Mouse (Mus musculus) MEL-GATA-1-ER (cell line): Measurements from ENCODE around the gene Mpdz.

Experiments used
- DNase-seq: peaks from one replicate; pipeline ENCODE4 v3.0.0-alpha.2; 2012; ENCODE audit warnings: low read depth; ENCODE audit errors: extremely low read depth

The Mpdz gene

DNA sequence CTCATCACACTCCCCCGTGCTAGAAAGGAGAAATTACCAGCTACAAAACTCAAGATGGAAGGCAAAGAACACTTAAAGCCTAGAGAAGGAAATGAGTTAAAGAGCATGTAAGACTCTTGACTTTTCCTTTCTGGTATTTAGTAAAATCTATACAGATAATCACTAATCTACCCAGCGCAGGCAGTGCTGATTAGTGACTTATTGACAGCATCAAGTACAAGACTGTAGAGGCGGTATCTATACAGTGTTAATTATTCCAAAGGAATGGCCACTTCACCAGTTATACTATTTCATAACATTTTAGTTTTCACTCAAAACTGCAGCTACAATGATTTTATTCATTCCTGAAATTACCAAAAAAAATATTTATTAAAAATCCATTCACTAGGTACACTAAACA, 49.7 kb downstream of the Mpdz start:
- no peak for DNase-seq

DNA sequence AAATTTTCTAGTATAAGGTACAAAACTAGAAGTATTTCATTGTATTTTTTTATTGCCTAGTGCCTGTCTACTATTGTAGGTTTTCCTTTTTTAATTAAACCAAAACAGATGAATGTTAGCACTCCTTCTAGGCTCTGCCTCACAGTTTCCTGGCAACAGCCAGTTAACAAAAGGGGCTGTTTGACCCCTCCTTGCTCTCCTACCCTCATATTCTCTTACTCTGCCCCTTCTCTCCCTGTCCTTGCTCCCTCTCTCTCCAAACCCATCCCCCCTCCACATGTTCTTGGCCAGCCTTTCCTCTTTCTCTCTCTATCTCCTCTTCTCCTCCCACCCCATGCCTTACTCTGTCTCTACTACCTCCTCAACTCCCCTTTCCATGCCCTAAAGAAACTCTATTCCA, 53.4 kb downstream of the Mpdz start:
- DNase-seq, result no peak

DNA sequence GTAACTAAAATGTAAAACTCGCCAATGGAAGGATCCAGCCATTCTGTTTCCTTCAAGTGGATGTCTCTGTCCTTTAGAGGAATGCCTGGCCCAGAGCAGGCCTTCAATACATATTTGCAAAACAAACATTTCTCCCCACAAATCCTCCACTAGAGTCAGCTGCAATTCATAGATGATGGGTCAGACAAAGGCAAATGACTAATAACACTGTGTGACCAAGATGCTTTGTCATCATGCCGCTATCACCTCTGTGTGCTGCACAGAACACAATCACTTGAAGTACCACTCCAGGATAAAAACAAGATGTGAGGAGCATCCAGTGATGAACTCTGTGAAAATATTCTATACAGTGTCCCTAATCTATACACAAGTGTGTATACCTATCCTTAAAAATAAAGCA, 55.0 kb downstream of the Mpdz start:
- DNase-seq, result no peak

DNA sequence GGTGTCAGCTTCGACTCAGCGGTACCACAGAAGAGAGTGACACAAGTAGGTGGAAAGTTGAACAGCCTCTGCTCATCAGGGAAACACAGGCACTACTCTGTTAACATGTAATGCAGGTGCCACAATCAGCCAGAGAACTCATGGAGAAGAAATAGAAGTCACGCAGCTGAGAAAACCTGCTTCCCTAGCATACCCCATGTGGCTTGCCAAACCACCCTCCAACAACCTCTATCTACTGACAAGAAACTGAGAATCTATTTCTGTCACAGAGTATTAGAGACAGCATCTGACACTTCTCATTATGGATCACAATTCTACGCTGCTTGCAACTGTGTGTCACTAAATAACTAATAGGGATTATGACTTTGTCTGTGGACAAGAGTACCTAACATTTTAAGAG, 70.3 kb downstream of the Mpdz start:
- DNase-seq, result no peak

DNA sequence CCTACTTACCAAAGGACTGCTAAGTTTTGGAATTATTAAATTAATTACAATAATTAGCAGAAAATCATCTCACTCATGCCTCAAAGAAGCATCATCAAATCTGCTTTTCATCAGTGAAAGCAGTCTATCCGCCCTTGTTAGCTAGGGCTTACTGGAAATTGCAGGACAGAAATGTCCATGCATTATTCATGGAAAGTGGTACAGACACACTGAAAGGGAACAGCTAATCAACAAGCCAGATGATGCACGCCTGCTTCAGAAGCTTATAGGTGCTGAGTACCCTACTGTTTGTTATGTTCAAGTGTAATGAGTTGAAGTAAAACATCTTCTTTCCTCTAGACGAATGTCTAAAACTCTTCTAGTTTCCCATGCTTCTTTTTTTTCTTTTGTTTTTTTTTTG, 91.2 kb downstream of the Mpdz start:
- DNase-seq, result no peak

DNA sequence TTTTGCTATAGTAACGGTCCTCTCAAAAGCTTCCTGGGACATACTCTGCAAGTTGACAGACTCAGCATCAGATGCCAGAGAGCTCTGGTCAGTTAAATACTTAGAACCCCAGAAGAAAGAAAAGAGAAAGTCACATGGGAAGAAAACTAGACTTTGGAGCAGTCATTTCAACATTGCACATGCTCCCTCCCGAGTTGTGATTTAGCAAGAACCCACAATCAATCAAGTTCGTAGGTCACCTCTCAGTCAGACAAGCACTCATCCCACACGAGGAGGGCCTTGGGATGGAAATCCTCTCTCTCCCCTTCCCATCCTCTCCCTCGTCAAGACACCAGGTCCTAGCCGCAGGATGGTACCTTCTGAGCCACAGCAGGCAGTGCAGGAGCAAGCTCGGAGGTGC, 94.0 kb downstream of the Mpdz start:
- no peak for DNase-seq

DNA sequence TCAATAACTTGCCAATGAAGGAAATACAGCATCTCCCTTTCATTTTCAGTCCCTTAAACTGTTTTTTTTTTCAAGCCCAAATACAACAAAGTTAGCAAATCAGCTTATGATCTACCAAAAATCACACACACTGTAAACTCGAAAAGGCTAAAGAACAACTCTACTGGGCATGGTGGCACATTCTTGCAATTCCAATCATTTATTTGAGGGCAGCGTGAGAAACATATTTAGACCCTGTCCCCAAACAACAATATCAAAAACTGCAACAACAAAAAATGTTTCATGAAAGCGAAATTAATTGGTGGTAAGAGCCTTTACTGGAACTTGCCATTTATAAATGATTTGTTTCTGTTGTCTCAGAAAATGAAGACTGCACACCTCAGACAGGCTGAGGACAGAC, 97.5 kb downstream of the Mpdz start:
- no peak for DNase-seq

DNA sequence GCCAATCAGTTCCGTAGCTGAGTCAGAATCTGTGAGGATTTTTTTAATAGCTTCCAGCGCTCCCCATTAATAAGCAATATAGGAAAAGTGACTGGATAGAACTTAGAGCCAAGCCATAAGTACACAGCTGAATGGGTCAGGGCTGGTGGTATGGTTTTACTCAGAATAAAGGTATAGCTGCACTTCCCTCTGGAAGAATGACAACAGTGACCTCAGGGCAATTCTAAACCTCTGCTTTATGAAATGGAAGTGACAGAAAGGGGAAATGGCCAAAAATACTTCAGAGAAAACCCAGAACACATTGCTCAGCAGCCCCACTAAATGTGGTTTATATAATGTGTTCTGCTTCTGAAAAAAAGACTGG, 109.0 kb downstream of the Mpdz start:
- no peak for DNase-seq

DNA sequence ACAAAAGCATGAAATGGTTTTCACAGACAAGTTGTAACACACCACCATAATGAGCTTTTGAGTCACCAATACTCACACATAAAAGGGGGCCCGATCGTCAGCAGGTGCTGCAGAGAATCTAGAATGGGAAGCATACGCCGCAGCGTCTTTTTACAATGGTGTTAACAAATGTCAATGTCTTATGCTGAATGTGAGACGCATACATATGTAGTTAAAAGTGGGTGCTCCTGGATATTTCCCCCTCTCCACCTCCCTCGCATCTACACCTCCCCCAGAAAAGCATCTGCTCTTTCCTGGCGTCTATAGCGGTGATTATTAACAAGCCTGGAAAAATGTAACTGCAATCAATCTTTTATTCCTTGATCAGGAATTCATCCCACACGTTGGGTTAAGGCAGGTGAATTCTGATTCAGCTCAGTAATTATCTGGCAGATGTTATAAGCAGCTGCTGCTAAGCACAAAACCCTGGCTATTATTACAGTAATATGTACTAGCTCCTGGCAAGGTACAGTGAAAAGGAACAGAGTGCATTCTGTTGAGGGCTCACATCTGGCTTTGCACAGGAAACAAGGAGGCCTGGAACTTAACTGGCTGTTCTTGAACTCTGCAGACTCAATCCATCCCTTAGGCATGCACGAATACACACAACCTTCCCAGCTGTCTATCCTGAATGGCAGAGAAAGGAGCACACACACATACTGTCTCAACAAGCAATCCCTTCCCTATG, 109.6 kb downstream of the Mpdz start:
- no peak for DNase-seq

DNA sequence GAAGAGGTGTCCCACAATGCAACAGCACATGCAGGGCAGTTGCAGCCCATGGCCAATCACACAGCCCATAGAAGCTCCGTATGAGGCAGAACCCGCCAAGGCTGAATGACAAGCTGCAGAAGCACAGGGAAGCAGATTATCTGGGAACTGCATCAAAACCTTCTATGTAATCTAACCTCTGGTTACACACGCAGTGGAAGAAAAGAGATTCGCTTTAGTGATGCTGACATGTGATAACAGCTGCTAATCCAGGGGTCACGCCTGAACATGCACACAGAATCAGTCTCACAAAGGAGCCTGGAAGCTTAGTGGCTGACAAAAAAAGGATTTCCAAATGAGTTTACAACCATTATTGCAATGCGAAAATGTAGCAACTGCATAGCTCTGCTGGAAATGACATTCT, 110.2 kb downstream of the Mpdz start:
- no peak for DNase-seq

DNA sequence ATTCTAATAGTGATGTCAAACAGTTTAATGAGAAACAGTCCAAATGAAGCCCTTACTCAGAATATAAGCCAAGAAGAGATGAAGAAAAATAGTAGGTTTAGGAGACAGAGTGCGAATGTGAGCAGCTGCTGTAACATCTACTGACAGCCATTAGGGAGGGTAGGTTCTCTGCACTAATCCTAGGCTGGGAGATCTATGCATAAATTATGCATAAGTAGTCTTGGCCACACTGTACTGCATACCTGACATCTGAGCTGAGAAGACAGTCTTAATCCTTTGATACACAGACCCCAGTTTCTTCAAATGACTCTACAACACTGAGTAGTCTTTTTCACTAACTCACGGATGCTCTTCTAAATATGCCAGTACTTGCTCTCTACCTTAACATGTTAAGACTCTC, 114.9 kb downstream of the Mpdz start:
- DNase-seq, result no peak

DNA sequence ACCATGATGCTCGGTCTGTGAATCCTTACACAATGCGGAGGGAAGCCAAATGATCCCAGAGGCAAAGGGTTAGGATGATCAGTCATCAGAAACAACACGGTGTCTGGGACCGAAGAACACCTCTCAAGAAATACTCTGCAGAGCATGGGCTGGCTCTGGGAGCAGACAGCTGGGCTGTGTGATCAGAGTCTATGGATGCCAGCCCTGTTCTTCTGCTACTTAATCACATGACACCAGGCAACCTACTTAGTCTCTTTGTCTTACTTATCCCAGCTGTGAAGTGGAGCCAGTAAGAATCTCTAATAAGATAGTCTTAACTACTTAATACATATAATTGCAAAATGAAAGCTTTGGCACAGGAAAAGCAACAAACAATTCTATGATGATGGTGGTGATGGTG, 118.8 kb downstream of the Mpdz start:
- DNase-seq, result no peak

DNA sequence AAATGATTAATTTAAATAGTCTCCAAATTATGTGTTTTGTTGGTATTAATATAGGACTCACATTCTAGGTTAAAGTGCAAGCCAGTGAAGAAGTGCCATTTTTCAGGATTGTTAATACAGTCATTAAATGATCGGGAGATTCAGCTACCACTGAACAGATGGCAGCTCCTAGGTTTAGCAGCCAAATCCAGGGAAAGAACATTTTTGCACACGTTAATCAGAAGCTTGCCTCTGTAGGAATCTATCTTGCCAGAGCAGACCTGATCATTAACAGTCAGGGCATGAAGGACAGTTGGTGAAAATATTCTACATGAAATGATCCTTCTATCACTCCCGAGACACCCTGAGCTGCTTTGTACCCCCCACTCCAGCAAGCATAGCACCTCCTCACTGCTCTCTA, 120.4 kb downstream of the Mpdz start:
- DNase-seq, result no peak

DNA sequence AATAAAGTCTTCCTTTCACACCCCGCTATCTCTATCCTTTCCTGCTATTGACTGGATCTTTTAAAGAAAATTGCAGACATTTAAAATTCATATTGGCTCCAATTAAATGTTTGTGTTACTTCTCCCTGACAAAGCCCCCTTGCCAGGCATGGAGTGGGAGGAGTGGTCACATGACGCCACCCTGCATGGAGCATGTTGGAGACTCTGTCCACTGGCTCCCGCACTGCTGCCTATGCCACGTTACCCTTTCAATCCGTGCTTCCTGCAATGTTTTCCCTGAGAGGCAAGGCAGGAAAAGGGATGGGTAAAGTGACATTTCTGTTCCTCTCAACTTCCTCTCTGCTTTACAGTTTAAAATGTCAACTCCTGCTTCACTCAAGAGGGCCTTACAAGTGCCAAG, 128.0 kb downstream of the Mpdz start:
- DNase-seq, result no peak

DNA sequence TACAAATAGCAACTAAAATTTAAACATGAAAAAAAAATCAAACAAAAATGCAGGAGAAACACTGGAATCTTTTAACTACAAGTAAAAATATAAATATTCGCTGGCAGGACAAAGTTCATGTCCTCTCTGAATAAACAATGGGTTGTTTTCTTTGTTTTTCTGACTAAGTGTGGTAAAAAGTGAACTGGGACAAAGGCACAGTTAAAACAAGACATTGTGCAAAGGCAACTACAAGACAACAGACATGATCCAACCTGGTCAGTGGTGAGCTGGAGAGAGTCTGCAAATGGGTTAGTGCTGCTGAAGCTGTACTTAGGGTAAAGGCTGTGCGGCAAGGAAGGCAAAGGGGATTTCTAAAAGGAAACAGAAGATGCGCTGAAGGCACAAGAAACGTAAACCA, 129.4 kb downstream of the Mpdz start:
- DNase-seq, result no peak

DNA sequence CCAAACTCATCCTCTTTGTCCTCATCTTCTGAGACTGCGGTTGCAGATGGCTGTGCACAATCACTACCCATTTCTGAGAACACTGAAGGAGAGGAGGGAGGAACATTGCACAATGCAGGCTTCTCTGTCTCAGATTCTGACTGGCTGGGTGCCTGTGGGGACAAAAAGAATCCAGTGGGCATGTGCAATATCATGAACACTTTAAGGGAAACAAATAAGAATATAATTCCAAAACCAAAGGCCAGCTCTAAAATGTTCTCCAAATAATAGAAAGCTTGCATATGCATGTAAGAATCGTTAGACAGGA, 132.5 kb downstream of the Mpdz start:
- no peak for DNase-seq

DNA sequence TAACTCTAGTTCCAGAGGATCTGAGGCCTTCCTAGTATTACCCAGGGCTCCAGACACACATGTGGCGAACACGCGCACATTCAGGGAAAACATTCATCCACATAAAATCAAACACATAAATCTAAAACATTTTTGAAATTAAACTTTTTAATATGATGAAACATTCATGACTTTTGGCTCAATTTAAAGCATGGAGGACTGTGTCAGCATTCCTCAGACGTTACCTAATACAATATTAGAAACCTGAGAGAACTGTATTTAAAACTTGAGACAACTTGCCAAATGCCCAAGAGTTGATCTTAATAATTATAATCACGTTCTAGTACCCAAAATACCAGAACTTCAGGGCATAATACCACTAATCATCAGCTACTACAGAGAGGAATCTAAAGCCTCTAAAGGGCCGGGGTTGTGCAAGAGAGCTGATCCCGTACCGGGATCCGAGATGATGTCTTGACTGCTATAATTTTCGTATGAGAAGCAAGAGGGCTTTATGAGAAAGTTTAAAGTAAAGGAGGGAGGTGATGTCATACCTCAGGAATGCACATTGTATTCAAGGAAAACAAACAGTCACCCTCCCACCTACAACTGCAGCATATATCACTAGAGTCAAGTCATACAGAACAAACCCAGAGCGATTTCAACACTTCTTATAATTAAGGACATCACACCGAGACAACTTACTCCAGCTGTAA, 133.0 kb downstream of the Mpdz start:
- no peak for DNase-seq

DNA sequence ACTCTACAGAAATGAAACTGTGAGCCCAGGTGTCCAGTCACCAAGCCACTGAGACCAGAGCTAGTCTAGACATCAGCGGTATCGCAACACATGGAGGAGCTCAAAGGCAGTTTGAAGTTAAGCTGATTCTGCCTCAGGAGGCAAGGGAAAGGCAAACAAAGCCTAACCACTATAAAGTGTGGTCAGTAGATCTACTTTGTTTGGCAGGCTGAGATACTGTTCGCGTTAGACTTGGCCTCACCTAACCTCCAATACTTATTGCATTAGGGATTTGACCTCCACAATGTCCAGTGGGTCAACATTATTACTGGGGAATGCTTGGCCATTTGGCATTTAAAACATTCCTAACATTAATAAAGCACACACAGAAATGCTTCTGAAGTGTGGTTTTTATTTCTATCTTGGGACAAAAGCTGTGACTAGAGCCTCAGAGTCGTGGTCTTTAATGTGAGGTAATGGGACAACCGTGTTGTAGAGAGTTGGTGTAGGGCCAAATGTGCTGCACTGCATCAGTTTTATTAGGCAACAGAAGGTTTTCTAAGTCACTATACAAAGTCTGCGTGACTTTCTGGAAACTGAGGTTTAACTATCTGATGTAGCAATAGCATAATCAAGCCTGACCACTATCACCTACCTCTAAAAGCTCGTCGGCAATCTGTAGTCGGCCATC, 134.9 kb downstream of the Mpdz start:
- no peak for DNase-seq

DNA sequence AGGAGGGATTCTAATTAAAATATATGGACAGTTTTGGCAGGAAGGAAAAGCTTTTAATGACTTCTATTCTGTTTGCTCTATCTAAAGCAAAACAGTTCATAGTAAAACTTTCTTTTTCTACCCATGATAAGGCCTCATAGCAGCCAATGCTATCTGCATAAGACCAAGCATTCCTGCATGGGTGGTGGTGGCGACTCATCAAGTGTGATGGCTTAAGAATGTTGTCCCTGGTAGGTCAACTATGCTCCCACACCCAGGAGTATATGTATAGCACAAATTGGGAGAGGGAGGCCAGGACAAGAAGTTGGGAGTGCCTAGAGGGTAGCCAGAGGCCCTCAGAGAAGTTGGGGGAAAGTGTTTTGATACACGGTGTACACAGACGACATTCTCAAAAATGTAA, 140.6 kb downstream of the Mpdz start:
- DNase-seq, result no peak

DNA sequence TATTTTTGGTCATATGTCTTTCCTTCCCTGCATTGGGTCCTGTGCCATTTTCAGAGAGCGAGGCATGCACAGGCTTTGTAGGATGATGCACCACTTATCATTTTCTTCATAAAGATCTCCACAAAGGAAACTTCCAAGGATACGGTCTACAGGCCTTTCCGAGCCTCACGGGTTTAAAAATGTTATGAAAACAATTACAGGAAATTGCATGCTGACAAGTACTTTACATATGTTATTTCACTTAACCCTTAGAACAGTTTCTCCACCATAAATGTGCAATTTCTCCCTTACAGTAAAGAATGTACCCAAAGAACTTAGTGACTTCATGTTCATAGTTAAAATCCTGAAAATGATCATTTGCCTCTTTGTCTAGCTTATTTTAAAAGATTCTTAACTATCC, 144.2 kb downstream of the Mpdz start:
- DNase-seq, result no peak

DNA sequence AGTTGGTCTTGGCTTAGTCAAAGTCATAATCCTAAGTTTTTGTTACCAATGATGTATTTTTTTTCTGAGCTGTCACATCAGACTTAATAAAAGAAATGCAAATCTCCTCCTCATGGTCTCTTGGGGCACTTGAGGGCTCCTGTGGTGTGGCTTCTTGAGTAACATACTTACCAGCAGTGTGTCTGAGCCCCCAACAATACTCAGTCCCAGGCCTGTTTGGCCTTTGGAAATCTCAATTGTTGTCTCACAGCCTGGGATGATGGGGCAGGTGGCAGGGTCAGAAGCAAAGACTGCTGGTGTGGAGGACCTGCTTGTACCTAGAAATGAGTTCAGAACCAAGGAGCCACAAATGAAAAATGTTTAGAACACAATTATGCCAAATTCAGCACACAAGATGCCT, 149.3 kb downstream of the Mpdz start:
- DNase-seq, result no peak

DNA sequence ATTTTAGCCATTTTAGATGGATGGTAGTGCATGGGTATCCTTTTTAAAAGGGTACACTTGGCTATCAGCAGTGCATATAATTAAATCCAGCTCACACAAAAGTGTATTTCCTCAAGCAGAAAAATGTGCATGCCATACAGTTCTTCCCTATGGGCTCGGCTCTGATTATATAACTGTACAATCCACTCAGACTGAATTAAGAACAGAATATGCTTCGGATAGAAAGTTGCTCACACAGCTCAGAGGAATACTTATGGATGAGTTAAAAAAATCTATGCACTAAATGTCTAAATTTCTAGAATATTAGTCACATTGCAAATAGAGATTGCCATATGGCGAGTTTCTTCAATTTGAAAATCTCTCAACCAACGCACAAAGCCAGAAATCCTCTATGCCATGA, 157.1 kb downstream of the Mpdz start:
- DNase-seq, result no peak

DNA sequence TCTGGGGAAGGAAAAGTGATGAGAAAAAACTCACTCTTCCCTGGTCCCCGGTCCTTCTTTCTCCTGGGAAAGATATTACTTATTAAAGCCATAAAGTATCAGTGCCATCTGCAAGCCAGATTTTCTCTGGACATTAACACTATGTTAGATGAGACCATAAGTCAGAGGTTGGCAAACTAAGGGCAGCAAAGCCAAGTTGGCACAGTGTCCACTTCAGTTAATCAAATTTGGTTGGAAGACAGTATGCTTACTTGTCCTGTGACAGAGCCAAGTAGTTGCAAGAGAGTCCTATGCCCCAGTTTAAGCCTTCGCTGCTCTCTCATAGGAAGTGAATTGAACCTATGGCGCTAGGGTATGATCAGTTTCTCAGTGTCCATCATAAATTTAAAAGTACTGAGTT, 159.0 kb downstream of the Mpdz start:
- no peak for DNase-seq
